Mouse (Mus musculus) heart, embryonic 13.5 days (tissue): ENCODE results near the gene Gnb3. TPM values are rescaled to one million over a fixed set of nuclear protein-coding genes. Genes with fewer than 3 reads are reported as not detected.

Experiments used
- ATAC-seq: fragments of 200-750 bp; cut with Nextera tagmentation; 2 replicates; pipeline ENCODE4 v1.8.0; 2017; ENCODE audit warnings: moderate TSS enrichment; ENCODE audit not compliant: insufficient number of reproducible peaks, low FRiP score, low TSS enrichment; ENCODE audit errors: extremely low read depth
- H3K27ac ChIP-seq: fragments of 300-500 bp; sonication (generic); replicated peaks from 2 replicates; pipeline ENCODE4 v1.5.1; 2015; ENCODE audit warnings: moderate library complexity, mild to moderate bottlenecking, inconsistent platforms
- H3K27me3 ChIP-seq: fragments of 300-500 bp; sonication (generic); replicated peaks from 2 replicates; pipeline ENCODE4 v1.6.1; 2015; ENCODE audit warnings: mild to moderate bottlenecking, inconsistent platforms
- H3K36me3 ChIP-seq: fragments of 300-500 bp; sonication (generic); 2 replicates; pipeline ENCODE4 v1.6.1; 2015; ENCODE audit warnings: mild to moderate bottlenecking, inconsistent platforms
- H3K4me1 ChIP-seq: fragments of 300-500 bp; sonication (generic); 2 replicates; pipeline ENCODE4 v1.6.1; 2015; ENCODE audit warnings: inconsistent platforms
- H3K4me2 ChIP-seq: fragments of 300-500 bp; sonication (generic); 2 replicates; pipeline ENCODE4 v1.6.1; 2015; ENCODE audit warnings: inconsistent platforms, mild to moderate bottlenecking, moderate library complexity
- H3K4me3 ChIP-seq: fragments of 300-500 bp; sonication (generic); 2 replicates; pipeline ENCODE4 v1.5.1; 2015; ENCODE audit warnings: moderate library complexity, mild to moderate bottlenecking, inconsistent platforms
- H3K9ac ChIP-seq: fragments of 300-500 bp; sonication (generic); 2 replicates; pipeline ENCODE4 v1.6.1; 2015; ENCODE audit warnings: inconsistent platforms, mild to moderate bottlenecking, moderate library complexity
- H3K9me3 ChIP-seq: fragments of 300-500 bp; sonication (generic); 2 replicates; pipeline ENCODE4 v1.6.1; 2016; ENCODE audit warnings: inconsistent platforms
- WGBS: fragments of 180-500 bp; shearing (Covaris S2); methylation state at CpG from one replicate; pipeline ENCODE4 v1.1.7; 2015; ENCODE audit warnings: mixed read lengths; 5-methylcytosine and 5-hydroxymethylcytosine counted together
- polyA plus RNA-seq: library from polyadenylated mRNA; unstranded; fragments of >200 nt; fragmentation: Nextera tagmentation; extraction: Ambion mirVana; gene quantifications from 2 replicates; pipeline ENCODE4 v1.2.1, GENCODE M21; 2015

Gene Gnb3
- polyA plus RNA-seq, 1 experiment from 2014 or later = 7.8 TPM

DNA sequence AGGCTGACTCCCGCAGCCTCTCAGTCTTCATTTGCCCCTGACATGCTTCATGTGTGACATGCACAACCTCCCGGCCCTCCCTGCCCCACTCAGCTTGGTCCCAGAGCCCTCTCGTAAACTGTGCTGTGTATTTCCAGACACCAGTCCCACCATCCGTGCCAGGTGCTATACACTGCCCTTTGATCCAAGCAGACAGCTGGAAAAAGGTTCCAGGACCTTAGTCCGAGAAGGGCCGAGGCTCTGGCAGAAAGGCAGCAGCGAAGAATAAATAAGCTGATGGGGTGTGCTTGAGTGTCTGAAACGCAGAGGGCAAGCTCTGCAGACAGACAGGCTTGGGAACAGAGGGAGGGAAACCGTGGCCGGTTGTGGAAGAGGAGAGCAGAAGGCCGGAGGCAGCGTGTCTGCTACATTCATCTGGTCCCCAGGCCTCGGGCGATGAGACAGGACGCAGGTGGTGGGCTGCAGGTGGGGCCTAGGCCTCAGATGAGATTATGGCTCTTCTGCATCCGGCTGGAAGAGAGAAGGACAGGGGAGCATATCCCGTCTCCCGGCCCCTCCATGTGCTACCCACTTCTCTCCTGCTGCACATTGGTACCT, 25.8 kb upstream of the Gnb3 start:
- Histone ChIP-seq H3K4me3 (no peak overlapping the region), H3K27ac (no peak overlapping the region), H3K36me3 (no peaks in the 10 kb centered on the region), H3K9me3 (no peaks in the 10 kb centered on the region), H3K4me2 (no peak overlapping the region), H3K27me3 (peaks cover 61% of the 10 kb centered on the region), H3K9ac (no peak overlapping the region), H3K4me1 (peaks cover 16% of the 10 kb centered on the region)
- WGBS = 59% methylated on average over 18 of the region's 18 CpGs
- ATAC-seq = no peak

GRCm38 (mm10) chr6:124863658-124864298, 23.7 kb upstream of the Gnb3 start, which contains the start of gene Gpr162:
Gpr162 (minus strand) TSS chr6:124863983.
- WGBS = 2% methylated on average over 29 of the region's 43 CpGs
- peaks cover 21% of the 10 kb centered on the region for H3K4me1 ChIP-seq
- H3K4me2 ChIP-seq = peak within 1 kb of the TSS; percentile 91
- H3K36me3 ChIP-seq = no peaks in the 10 kb centered on the region
- peak within 1 kb of the TSS; percentile 60 for H3K4me3 ChIP-seq
- peak within 1 kb of the TSS; percentile 85 for H3K9ac ChIP-seq
- H3K9me3 ChIP-seq = no peaks in the 10 kb centered on the region
- H3K27ac ChIP-seq = no peak within 1 kb of the TSS
- peaks cover 77% of the 10 kb centered on the region for H3K27me3 ChIP-seq
- ATAC-seq = peak; percentile 18; the same call in 1 of the 2 replicates

- Histone ChIP-seq H3K27me3 (peaks cover 83% of the 10 kb centered on the region), H3K4me3 (peak overlapping the region; percentile 60), H3K9ac (peak overlapping the region; percentile 85), H3K9me3 (no peaks in the 10 kb centered on the region), H3K36me3 (no peaks in the 10 kb centered on the region), H3K4me2 (peak overlapping the region; percentile 91), H3K27ac (no peak overlapping the region), H3K4me1 (peaks cover 23% of the 10 kb centered on the region)
- ATAC-seq = peak; percentile 10; the same call in 1 of the 2 replicates
- WGBS = under 1% methylated on average over 11 of the region's 16 CpGs
These were observed 23.1 kb upstream of the Gnb3 start for GRCm38 (mm10) chr6:124863125-124863657.

GRCm38 (mm10) chr6:124862406-124863124, 22.5 kb upstream of the Gnb3 start:
- H3K4me1 ChIP-seq = peaks cover 30% of the 10 kb centered on the region
- peak overlapping the region; percentile 60 for H3K4me3 ChIP-seq
- WGBS = 12% methylated on average over 8 of the region's 8 CpGs
- peak overlapping the region; percentile 91 for H3K4me2 ChIP-seq
- no peaks in the 10 kb centered on the region for H3K9me3 ChIP-seq
- peaks cover 84% of the 10 kb centered on the region for H3K27me3 ChIP-seq
- no peaks in the 10 kb centered on the region for H3K36me3 ChIP-seq
- H3K27ac ChIP-seq = no peak overlapping the region
- ATAC-seq = no peak
- peak overlapping the region; percentile 85 for H3K9ac ChIP-seq

DNA sequence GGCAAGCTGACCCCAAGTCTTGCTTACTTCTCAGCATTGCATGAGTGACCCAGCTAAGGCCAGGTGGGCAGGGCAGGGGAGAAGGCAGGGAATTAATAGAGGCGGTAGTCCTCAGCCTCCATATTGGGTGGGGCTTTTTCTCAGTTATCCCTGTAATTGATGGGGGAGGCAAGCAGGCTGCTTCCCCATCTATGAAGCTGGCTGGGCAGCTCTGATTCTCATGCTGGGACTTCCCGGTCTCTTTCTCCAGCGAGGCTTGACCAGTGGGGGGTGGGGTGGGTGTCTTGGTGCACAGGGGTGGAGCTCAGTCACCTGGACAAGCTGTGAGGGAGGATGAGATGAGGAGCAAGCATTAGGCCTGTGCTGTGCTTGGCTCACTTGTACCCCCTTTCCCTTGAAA, 21.7 kb upstream of the Gnb3 start:
- Histone ChIP-seq H3K4me1 (peaks cover 30% of the 10 kb centered on the region), H3K4me2 (no peak overlapping the region), H3K9ac (0 out of 2 replicates have a peak overlapping the region, but pooled peaks have one; percentile 10), H3K27ac (no peak overlapping the region), H3K36me3 (no peaks in the 10 kb centered on the region), H3K9me3 (no peaks in the 10 kb centered on the region), H3K4me3 (no peak overlapping the region), H3K27me3 (peaks cover 81% of the 10 kb centered on the region)
- 38% methylated on average over 3 of the region's 3 CpGs for WGBS
- no peak for ATAC-seq

GRCm38 (mm10) chr6:124861266-124861665, 21.2 kb upstream of the Gnb3 start:
- Histone ChIP-seq H3K4me2 (no peak overlapping the region), H3K27ac (no peak overlapping the region), H3K36me3 (no peaks in the 10 kb centered on the region), H3K4me3 (no peak overlapping the region), H3K9ac (no peak overlapping the region), H3K9me3 (no peaks in the 10 kb centered on the region), H3K27me3 (peaks cover 75% of the 10 kb centered on the region), H3K4me1 (peaks cover 35% of the 10 kb centered on the region)
- 78% methylated on average over 19 of the region's 19 CpGs for WGBS
- ATAC-seq = no peak

DNA sequence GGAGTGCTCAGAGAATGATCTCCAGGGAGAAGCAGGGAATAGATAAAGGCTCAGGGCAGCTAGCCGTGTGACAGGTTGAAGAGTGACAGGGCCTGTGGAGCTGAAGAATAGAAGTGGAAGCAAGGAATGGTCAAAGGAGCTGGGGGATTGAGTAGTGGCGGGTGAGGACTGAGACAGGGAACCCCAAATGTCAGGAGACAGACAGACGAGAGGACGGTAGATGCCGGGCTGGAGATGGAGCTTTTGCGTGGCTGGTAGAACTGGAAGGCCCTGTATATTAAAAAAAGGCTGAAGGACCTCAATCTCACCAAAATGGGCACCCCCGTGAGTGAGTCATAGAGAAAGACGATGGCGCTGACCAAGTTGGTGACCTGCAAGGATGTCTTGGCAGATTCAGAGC, 20.4 kb upstream of the Gnb3 start:
- no peak for ATAC-seq
- 78% methylated on average over 9 of the region's 9 CpGs for WGBS
- Histone ChIP-seq H3K9ac (0 out of 2 replicates have a peak overlapping the region, but pooled peaks have one; percentile 2), H3K9me3 (no peaks in the 10 kb centered on the region), H3K4me3 (no peak overlapping the region), H3K27me3 (peaks cover 68% of the 10 kb centered on the region), H3K4me1 (peaks cover 42% of the 10 kb centered on the region), H3K4me2 (no peak overlapping the region), H3K27ac (no peak overlapping the region), H3K36me3 (no peaks in the 10 kb centered on the region)

- WGBS = 4% methylated on average over 12 of the region's 12 CpGs
- H3K36me3 ChIP-seq = no peaks in the 10 kb centered on the region
- H3K4me1 ChIP-seq = peaks cover 46% of the 10 kb centered on the region
- peak overlapping the region; percentile 47 for H3K4me2 ChIP-seq
- H3K27me3 ChIP-seq = peaks cover 60% of the 10 kb centered on the region
- no peak for ATAC-seq
- H3K27ac ChIP-seq = no peak overlapping the region
- peak overlapping the region; percentile 51 for H3K9ac ChIP-seq
- no peaks in the 10 kb centered on the region for H3K9me3 ChIP-seq
- peak overlapping the region; percentile 21; the same call in 1 of the 2 replicates for H3K4me3 ChIP-seq
These were observed 19.6 kb upstream of the Gnb3 start for GRCm38 (mm10) chr6:124859725-124860124.

GRCm38 (mm10) chr6:124858561-124859318, 18.7 kb upstream of the Gnb3 start:
- ATAC-seq = no peak
- H3K4me3 ChIP-seq = no peak overlapping the region; the same call in 1 of the 2 replicates
- H3K9ac ChIP-seq = no peak overlapping the region
- peaks cover 53% of the 10 kb centered on the region for H3K27me3 ChIP-seq
- H3K4me1 ChIP-seq = peaks cover 52% of the 10 kb centered on the region
- H3K9me3 ChIP-seq = no peaks in the 10 kb centered on the region
- H3K27ac ChIP-seq = no peak overlapping the region
- 65% methylated on average over 28 of the region's 28 CpGs for WGBS
- H3K4me2 ChIP-seq = 0 out of 2 replicates have a peak overlapping the region, but pooled peaks have one; percentile 91
- peaks cover 1% of the 10 kb centered on the region for H3K36me3 ChIP-seq

DNA sequence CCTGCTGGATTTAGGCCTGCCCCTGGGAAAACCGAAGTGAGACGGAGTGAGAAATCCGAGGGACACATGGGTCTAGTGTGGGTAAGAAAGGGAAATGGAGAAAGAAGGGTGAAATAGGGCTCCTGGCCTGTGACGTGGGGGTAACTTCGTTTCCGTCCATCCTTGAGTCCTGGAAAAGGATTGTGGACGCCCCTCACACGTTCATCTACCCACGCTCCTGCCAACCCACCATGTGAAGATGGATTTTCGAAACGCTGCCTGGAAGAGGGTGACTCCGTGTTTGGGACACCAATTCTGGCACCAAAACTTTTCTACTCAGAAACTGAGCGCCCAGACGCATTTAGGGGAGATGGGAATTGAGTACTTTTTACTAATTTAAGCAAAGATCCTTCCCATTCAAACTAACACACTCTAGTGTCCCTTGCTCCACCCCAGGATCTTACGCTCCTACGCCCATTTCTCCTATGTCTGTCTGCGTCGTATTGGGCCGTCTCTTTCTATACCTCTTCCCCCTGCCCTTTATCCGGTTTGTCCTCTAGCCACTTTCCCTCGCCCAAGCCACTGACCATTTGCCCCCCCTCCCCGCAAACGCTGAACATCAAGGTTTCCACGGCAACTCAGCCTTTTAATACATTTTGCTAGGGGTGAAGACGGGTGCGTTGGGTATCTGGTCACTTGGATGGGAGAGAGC, 17.9 kb upstream of the Gnb3 start:
- Histone ChIP-seq H3K27ac (peak overlapping the region; percentile 92), H3K4me2 (peak overlapping the region; percentile 91), H3K4me1 (peaks cover 48% of the 10 kb centered on the region), H3K27me3 (peaks cover 52% of the 10 kb centered on the region), H3K36me3 (peaks cover 9% of the 10 kb centered on the region), H3K4me3 (peak overlapping the region; percentile 82), H3K9ac (peak overlapping the region; percentile 94), H3K9me3 (no peaks in the 10 kb centered on the region)
- 26% methylated on average over 26 of the region's 26 CpGs for WGBS
- ATAC-seq = no peak
